Mouse (Mus musculus) liver, adult 2 months (tissue): Measurements from ENCODE around the gene Jmjd6. TPM values are rescaled to one million over a fixed set of nuclear protein-coding genes. Genes with fewer than 3 reads are reported as not detected.

Source experiments
- DNase-seq: peaks from one replicate; pipeline ENCODE4 v3.0.0-alpha.2; 2011; ENCODE audit warnings: low read depth, low spot score; ENCODE audit errors: extremely low read depth
- H3K27ac ChIP-seq: fragments of 200-500 bp; replicated peaks from 2 replicates; pipeline ENCODE4 v1.5.1; 2012; ENCODE audit warnings: low read depth, mild to moderate bottlenecking, control low read depth, inconsistent platforms, low read length; ENCODE audit not compliant: insufficient read depth
- H3K27me3 ChIP-seq: fragments of 200-500 bp; 2 replicates; pipeline ENCODE4 v1.6.1; 2012; ENCODE audit warnings: mild to moderate bottlenecking, moderate library complexity, low read length, inconsistent platforms; ENCODE audit not compliant: control insufficient read depth, insufficient read depth
- H3K36me3 ChIP-seq: fragments of 200-500 bp; 2 replicates; pipeline ENCODE4 v1.6.1; 2012; ENCODE audit warnings: low read length, inconsistent platforms; ENCODE audit not compliant: control insufficient read depth, insufficient read depth
- H3K4me1 ChIP-seq: fragments of 200-500 bp; 2 replicates; pipeline ENCODE4 v1.6.1; 2011; ENCODE audit warnings: low read length; ENCODE audit not compliant: control insufficient read depth, insufficient read depth
- H3K4me3 ChIP-seq: fragments of 200-500 bp; 2 replicates; pipeline ENCODE4 v1.5.1; 2011; ENCODE audit warnings: low read depth, mild to moderate bottlenecking, control low read depth, low read length, moderate library complexity; ENCODE audit not compliant: insufficient read depth
- H3K79me2 ChIP-seq: fragments of 200-500 bp; 2 replicates; pipeline ENCODE4 v1.6.1; 2012; ENCODE audit warnings: inconsistent platforms, mild to moderate bottlenecking, low read length, moderate library complexity; ENCODE audit not compliant: control insufficient read depth, insufficient read depth
- H3K9ac ChIP-seq: fragments of 200-500 bp; 2 replicates; pipeline ENCODE4 v1.6.1; 2012; ENCODE audit warnings: low read depth, mild to moderate bottlenecking, control low read depth, inconsistent platforms, low read length
- CTCF ChIP-seq: fragments of 200-500 bp; IDR thresholded peaks from 2 replicates; pipeline ENCODE4 v1.5.1; 2011; ENCODE audit warnings: low read depth, low read length, control low read depth
- POLR2A ChIP-seq: fragments of 200-500 bp; IDR thresholded peaks from 2 replicates; pipeline ENCODE4 v1.6.1; 2011; ENCODE audit warnings: low read length, control low read depth; ENCODE audit not compliant: insufficient read depth; ENCODE audit errors: extremely low read depth
- WGBS: fragments of 180-500 bp; shearing (Covaris S2); methylation state at CpG from one replicate; pipeline ENCODE4 v1.1.7; 2018; 5-methylcytosine and 5-hydroxymethylcytosine counted together
- polyA plus RNA-seq: library from polyadenylated mRNA; depleted of rRNA; stranded (reverse); fragments of >200 nt; gene quantifications from 2 replicates; pipeline ENCODE4 v1.2.3, GENCODE M21; 2012
- total RNA-seq: library from RNA; depleted of rRNA; stranded (reverse); fragments of >200 nt; gene quantifications from 2 replicates; pipeline ENCODE4 v1.2.3, GENCODE M21; 2014

Jmjd6 gene
- total and polyA plus RNA-seq, 2 experiments = 12.3 to 18.2 TPM

GRCm38 (mm10) chr11:116846593-116847181 lies 3.4 kb upstream of the Jmjd6 start:
- Histone ChIP-seq H3K79me2 (peaks cover 3% of the 10 kb centered on the region; the same call in 1 of the 2 replicates), H3K9ac (no peak overlapping the region), H3K27ac (no peak overlapping the region), H3K27me3 (no peaks in the 10 kb centered on the region), H3K36me3 (peaks cover 31% of the 10 kb centered on the region), H3K4me3 (no peak overlapping the region), H3K4me1 (peaks cover 3% of the 10 kb centered on the region)
- 75% methylated on average over 4 of the region's 4 CpGs for WGBS
- no peak for DNase-seq
- TF ChIP-seq CTCF = no peak
- TF ChIP-seq POLR2A = no peak

- peaks cover 3% of the 10 kb centered on the region; the same call in 1 of the 2 replicates for H3K79me2 ChIP-seq
- under 1% methylated on average over 73 of the region's 73 CpGs for whole genome bisulfite sequencing
- no peak for TF ChIP-seq POLR2A
- no peak for TF ChIP-seq CTCF
- H3K9ac ChIP-seq = peak overlapping the region; percentile 84
- H3K36me3 ChIP-seq = peaks cover 21% of the 10 kb centered on the region
- no peaks in the 10 kb centered on the region for H3K27me3 ChIP-seq
- H3K4me1 ChIP-seq = peaks cover 11% of the 10 kb centered on the region
- peak overlapping the region; percentile 91 for H3K27ac ChIP-seq
- peak overlapping the region; percentile 83 for H3K4me3 ChIP-seq
- peak; percentile 51 for DNase-seq
Measured at GRCm38 (mm10) chr11:116842531-116843260, 553 bp downstream of the Jmjd6 start.

GRCm38 (mm10) chr11:116840748-116841147 lies 2.5 kb downstream of the Jmjd6 start:
- H3K36me3 ChIP-seq = peaks cover 29% of the 10 kb centered on the region
- 78% methylated on average over 4 of the region's 4 CpGs for WGBS
- no peak overlapping the region for H3K9ac ChIP-seq

GRCm38 (mm10) chr11:116839601-116840000 lies 3.6 kb downstream of the Jmjd6 start:
- peak; percentile 69 for DNase-seq
- H3K4me3 ChIP-seq = no peak overlapping the region
- H3K27ac ChIP-seq = no peak overlapping the region
- no peak overlapping the region for H3K9ac ChIP-seq
- WGBS = 32% methylated on average over 7 of the region's 7 CpGs
- TF ChIP-seq POLR2A (no peak), CTCF (no peak)
- peaks cover 36% of the 10 kb centered on the region for H3K36me3 ChIP-seq
- H3K79me2 ChIP-seq = peaks cover 3% of the 10 kb centered on the region; the same call in 1 of the 2 replicates
- peaks cover 11% of the 10 kb centered on the region for H3K4me1 ChIP-seq
- H3K27me3 ChIP-seq = no peaks in the 10 kb centered on the region

More at GRCm38 (mm10) chr11:116840748-116841147, 2.5 kb downstream of the Jmjd6 start:
- Histone ChIP-seq H3K4me3 (no peak overlapping the region), H3K79me2 (peaks cover 3% of the 10 kb centered on the region; the same call in 1 of the 2 replicates), H3K4me1 (peaks cover 11% of the 10 kb centered on the region), H3K27ac (no peak overlapping the region), H3K27me3 (no peaks in the 10 kb centered on the region)
- TF ChIP-seq POLR2A = no peak
- TF ChIP-seq CTCF = no peak
- DNase-seq = no peak

- H3K4me1 ChIP-seq = peaks cover 11% of the 10 kb centered on the region
- DNase-seq = no peak
- WGBS = 91% methylated on average over 14 of the region's 14 CpGs
- H3K79me2 ChIP-seq = peaks cover 3% of the 10 kb centered on the region; the same call in 1 of the 2 replicates
- H3K4me3 ChIP-seq = no peak overlapping the region
- H3K9ac ChIP-seq = no peak overlapping the region
- TF ChIP-seq CTCF (no peak), POLR2A (no peak)
- no peak overlapping the region for H3K27ac ChIP-seq
- no peaks in the 10 kb centered on the region for H3K27me3 ChIP-seq
- H3K36me3 ChIP-seq = peaks cover 36% of the 10 kb centered on the region
Measured at GRCm38 (mm10) chr11:116838936-116839335, 4.3 kb downstream of the Jmjd6 start.

- Histone ChIP-seq H3K4me1 (peaks cover 11% of the 10 kb centered on the region), H3K79me2 (peaks cover 3% of the 10 kb centered on the region; the same call in 1 of the 2 replicates), H3K4me3 (no peak overlapping the region), H3K36me3 (peaks cover 36% of the 10 kb centered on the region), H3K27me3 (no peaks in the 10 kb centered on the region), H3K9ac (no peak overlapping the region), H3K27ac (no peak overlapping the region)
- no peak for DNase-seq
- TF ChIP-seq CTCF (no peak), POLR2A (no peak)
- WGBS = 95% methylated on average over 10 of the region's 10 CpGs
Measured at GRCm38 (mm10) chr11:116837441-116837840, 5.8 kb downstream of the Jmjd6 start.
